Mouse (Mus musculus) MEL (cell line): ENCODE data around the gene Wdr91. TPM values are rescaled to one million over a fixed set of nuclear protein-coding genes. Genes with fewer than 3 reads are reported as not detected.

Experiments
- DNase-seq: peaks from one replicate; pipeline ENCODE4 v3.0.0; 2011; ENCODE audit warnings: low read depth, low spot score
- H3K27ac ChIP-seq: 2 replicates; pipeline ENCODE4 v1.5.1; 2012; ENCODE audit warnings: low read depth, mild to moderate bottlenecking, control low read depth, low read length, moderate library complexity; ENCODE audit not compliant: control insufficient read depth
- H3K27me3 ChIP-seq, 2 experiments: fragments of 150-350 bp in 1 of 2; sonication (generic) in 1 of 2; 2 replicates each; pipeline ENCODE4 v1.6.1; 2012; ENCODE audit warnings: low read length in 2 of 2, mild to moderate bottlenecking in 2 of 2, improper control_type of control experiment in 1 of 2, moderate library complexity in 1 of 2; ENCODE audit not compliant: insufficient read depth in 2 of 2, control insufficient read depth in 1 of 2
- H3K36me3 ChIP-seq, 2 experiments: 2 replicates each; pipeline ENCODE4 v1.6.1; 2012 to 2014; ENCODE audit warnings: low read length in 2 of 2, improper control_type of control experiment in 1 of 2, inconsistent platforms in 1 of 2, mild to moderate bottlenecking in 1 of 2; ENCODE audit not compliant: insufficient read depth in 2 of 2, control insufficient read depth in 1 of 2
- H3K4me1 ChIP-seq, 2 experiments: fragments of 150-350 bp in 1 of 2; sonication (generic) in 1 of 2; 2 replicates each; pipeline ENCODE4 v1.6.1; 2012; ENCODE audit warnings: low read length in 2 of 2, improper control_type of control experiment in 1 of 2, mild to moderate bottlenecking in 1 of 2; ENCODE audit not compliant: insufficient read depth in 2 of 2, control insufficient read depth in 1 of 2
- H3K4me3 ChIP-seq, 2 experiments: fragments of 150-350 bp in 1 of 2; sonication (generic) in 1 of 2; 2 replicates each; pipeline ENCODE4 v1.5.1; 2012; ENCODE audit warnings: low read depth in 2 of 2, low read length in 2 of 2, mild to moderate bottlenecking in 2 of 2, moderate library complexity in 2 of 2, control low read depth in 1 of 2, improper control_type of control experiment in 1 of 2; ENCODE audit not compliant: control insufficient read depth in 1 of 2, insufficient read depth in 1 of 2
- H3K79me2 ChIP-seq: 2 replicates; pipeline ENCODE4 v1.6.1; 2012; ENCODE audit warnings: mild to moderate bottlenecking, low read length, moderate library complexity; ENCODE audit not compliant: control insufficient read depth, poor library complexity, insufficient read depth
- H3K9ac ChIP-seq: 2 replicates; pipeline ENCODE4 v1.6.1; 2012; ENCODE audit warnings: low read depth, mild to moderate bottlenecking, control low read depth, low read length, moderate library complexity; ENCODE audit not compliant: control insufficient read depth, poor library complexity, severe bottlenecking
- H3K9me3 ChIP-seq: fragments of 150-350 bp; sonication (generic); replicated peaks from 2 replicates; pipeline ENCODE4 v1.6.1; 2012; ENCODE audit warnings: mild to moderate bottlenecking, low read length, improper control_type of control experiment, moderate library complexity; ENCODE audit not compliant: insufficient read depth
- BHLHE40 ChIP-seq: IDR thresholded peaks from 2 replicates; pipeline ENCODE4 v1.6.1; 2012; ENCODE audit warnings: low read depth, mild to moderate bottlenecking, inconsistent platforms, low read length, improper control_type of control experiment, borderline replicate concordance
- E2F4 ChIP-seq: IDR thresholded peaks from 2 replicates; pipeline ENCODE4 v1.6.1; 2011; ENCODE audit warnings: low read depth, low read length, improper control_type of control experiment, borderline replicate concordance
- ELF1 ChIP-seq: IDR thresholded peaks from 2 replicates; pipeline ENCODE4 v1.6.1; 2014; ENCODE audit warnings: low read depth, mild to moderate bottlenecking, inconsistent platforms, low read length, improper control_type of control experiment, moderate library complexity
- ETS1 ChIP-seq: IDR thresholded peaks from 2 replicates; pipeline ENCODE4 v1.6.1; 2012; ENCODE audit warnings: low read depth, mild to moderate bottlenecking, inconsistent platforms, low read length, improper control_type of control experiment, moderate library complexity
- GATA1 ChIP-seq: IDR thresholded peaks from 2 replicates; pipeline ENCODE4 v1.6.1; 2011; ENCODE audit warnings: low read depth, low read length, improper control_type of control experiment
- JUND ChIP-seq: IDR thresholded peaks from 2 replicates; pipeline ENCODE4 v1.6.1; 2011; ENCODE audit warnings: low read depth, mild to moderate bottlenecking, improper control_type of control experiment, low read length
- KAT2A ChIP-seq: conservative IDR thresholded peaks from 2 replicates; pipeline ENCODE4 v1.6.1; 2012; ENCODE audit warnings: low read depth, low read length, improper control_type of control experiment, inconsistent platforms
- MAFK ChIP-seq: IDR thresholded peaks from 2 replicates; pipeline ENCODE4 v1.6.1; 2011; ENCODE audit warnings: low read depth, mild to moderate bottlenecking, low read length, improper control_type of control experiment, borderline replicate concordance
- MAZ ChIP-seq: IDR thresholded peaks from 2 replicates; pipeline ENCODE4 v1.6.1; 2012; ENCODE audit warnings: low read depth, mild to moderate bottlenecking, inconsistent platforms, low read length, improper control_type of control experiment
- MXI1 ChIP-seq: IDR thresholded peaks from 2 replicates; pipeline ENCODE4 v1.6.1; 2011; ENCODE audit warnings: mild to moderate bottlenecking, low read depth, low read length, improper control_type of control experiment
- MYC ChIP-seq: IDR thresholded peaks from 2 replicates; pipeline ENCODE4 v1.6.1; 2011; ENCODE audit warnings: low read depth, mild to moderate bottlenecking, low read length, improper control_type of control experiment, moderate library complexity
- NELFE ChIP-seq: IDR thresholded peaks from 2 replicates; pipeline ENCODE4 v1.6.1; 2011; ENCODE audit warnings: low read depth, low read length, improper control_type of control experiment
- NRF1 ChIP-seq: IDR thresholded peaks from 2 replicates; pipeline ENCODE4 v1.6.1; 2014; ENCODE audit warnings: low read depth, mild to moderate bottlenecking, inconsistent platforms, low read length, improper control_type of control experiment, moderate library complexity; ENCODE audit not compliant: poor library complexity, insufficient read depth, severe bottlenecking
- POLR2AphosphoS2 ChIP-seq: IDR thresholded peaks from 2 replicates; pipeline ENCODE4 v1.6.1; 2011; ENCODE audit warnings: low read length, improper control_type of control experiment
- POLR2AphosphoS5 ChIP-seq: IDR thresholded peaks from 2 replicates; pipeline ENCODE4 v1.6.1; 2012; ENCODE audit warnings: low read depth, borderline replicate concordance, mild to moderate bottlenecking, inconsistent platforms, low read length, moderate library complexity, mixed read lengths
- TAL1 ChIP-seq: IDR thresholded peaks from 2 replicates; pipeline ENCODE4 v1.6.1; 2012; ENCODE audit warnings: mild to moderate bottlenecking, inconsistent platforms, low read length, moderate library complexity, mixed read lengths
- TCF12 ChIP-seq: IDR thresholded peaks from 2 replicates; pipeline ENCODE4 v1.6.1; 2014; ENCODE audit warnings: low read depth, mild to moderate bottlenecking, inconsistent platforms, low read length, improper control_type of control experiment, moderate library complexity
- USF2 ChIP-seq, 2 experiments: IDR thresholded peaks; 2 replicates each; pipeline ENCODE4 v1.6.1; 2011 to 2012; ENCODE audit warnings: improper control_type of control experiment in 2 of 2, low read length in 2 of 2, borderline replicate concordance in 1 of 2, inconsistent platforms in 1 of 2, low read depth in 1 of 2, mild to moderate bottlenecking in 1 of 2; ENCODE audit not compliant: insufficient read depth in 1 of 2
- ZC3H11A ChIP-seq: IDR thresholded peaks from 2 replicates; pipeline ENCODE4 v1.6.1; 2012; ENCODE audit warnings: low read depth, mild to moderate bottlenecking, inconsistent platforms, low read length, improper control_type of control experiment
- ZKSCAN1 ChIP-seq: IDR thresholded peaks from 2 replicates; pipeline ENCODE4 v1.6.1; 2012; ENCODE audit warnings: low read depth, mild to moderate bottlenecking, inconsistent platforms, low read length, improper control_type of control experiment, moderate library complexity
- ZNF384 ChIP-seq: IDR thresholded peaks from 2 replicates; pipeline ENCODE4 v1.6.1; 2012; ENCODE audit warnings: low read depth, mild to moderate bottlenecking, inconsistent platforms, low read length, improper control_type of control experiment
- polyA plus RNA-seq, 2 experiments: library from polyadenylated mRNA; stranded (reverse) in 1 of 2; unstranded in 1 of 2; fragments of >175 nt in 1 of 2; fragments of >200 nt in 1 of 2; gene quantifications; 2 replicates each; pipeline versions ENCODE4 v1.2.1 to v1.2.4; 2012; ENCODE audit warnings: low replicate concordance in 2 of 2, low read depth in 1 of 2; ENCODE audit not compliant: insufficient read length in 2 of 2, insufficient read depth in 1 of 2, missing spikeins in 1 of 2
- total RNA-seq: library from RNA; depleted of rRNA; stranded (reverse); fragments of 300-350 nt; gene quantifications from 2 replicates; pipeline ENCODE4 v1.2.3, GENCODE M21; 2012

Wdr91 gene
- total and polyA plus RNA-seq, 3 experiments = 11.7 to 24.1 TPM; not detected in 1

- H3K27me3 ChIP-seq = no peaks in the 10 kb centered on the region; a peak in 2 of 4 replicates
- DNase-seq = no peak
- no peak within 1 kb of the TSS for H3K4me3 ChIP-seq
- H3K36me3 ChIP-seq = no peaks in the 10 kb centered on the region
- H3K27ac ChIP-seq = no peak within 1 kb of the TSS
- no peaks in the 10 kb centered on the region for H3K4me1 ChIP-seq
- no peak within 1 kb of the TSS for H3K9ac ChIP-seq
- TF ChIP-seq MAFK = no peak
- TF ChIP-seq TCF12 = no peak
- TF ChIP-seq KAT2A = no peak
- TF ChIP-seq ETS1 = no peak
- TF ChIP-seq E2F4 = no peak
- no peak for TF ChIP-seq MXI1
- TF ChIP-seq JUND = no peak
- no peak for TF ChIP-seq NRF1
- TF ChIP-seq TAL1 = no peak
- no peak for TF ChIP-seq NELFE
- no peak for TF ChIP-seq ZC3H11A
- TF ChIP-seq MYC = no peak
- no peaks in the 10 kb centered on the region for H3K9me3 ChIP-seq
- H3K79me2 ChIP-seq = no peaks in the 10 kb centered on the region
Observed at GRCm38 (mm10) chr6:34919956-34920355, 9.3 kb upstream of the Wdr91 start, which contains the start of gene Stra8. Stra8 (plus strand) TSS chr6:34920163.

GRCm38 (mm10) chr6:34919146-34919545 is 8.5 kb upstream of the Wdr91 start:
- no peak overlapping the region for H3K27ac ChIP-seq
- no peak overlapping the region for H3K9ac ChIP-seq
- no peaks in the 10 kb centered on the region for H3K4me1 ChIP-seq
- DNase-seq = no peak
- H3K27me3 ChIP-seq = no peaks in the 10 kb centered on the region; a peak in 2 of 4 replicates
- H3K4me3 ChIP-seq = no peak overlapping the region
- TF ChIP-seq MXI1 (no peak), POLR2AphosphoS5 (no peak), ELF1 (no peak), POLR2AphosphoS2 (no peak), USF2 (IDR thresholded peaks at IDR 0.05; ENCODE audit: borderline replicate concordance in 1 of 2, insufficient read depth in 1 of 2, low read depth in 1 of 2, low read length in 2 of 2) (no peak), BHLHE40 (no peak), ZKSCAN1 (no peak), MAZ (no peak), ZNF384 (no peak), GATA1 (no peak)
- no peaks in the 10 kb centered on the region; a peak in 1 of 4 replicates for H3K36me3 ChIP-seq
- H3K79me2 ChIP-seq = no peaks in the 10 kb centered on the region
- no peaks in the 10 kb centered on the region for H3K9me3 ChIP-seq
